Mouse (Mus musculus) spleen, postnatal 14 days (tissue): ENCODE measurements at regions not wholly inside any gene's neighbourhood (a gene's known extent, or its start where the extent isn't known, plus 50 kb on each side); places are given as distances from the start of the nearest gene placed in this dataset.

ENCODE experiments used
- DNase-seq, 2 experiments: peaks; one replicate each; pipeline ENCODE4 v3.0.0; 2021 to 2022; ENCODE audit warnings: low spot score in 2 of 2

DNA sequence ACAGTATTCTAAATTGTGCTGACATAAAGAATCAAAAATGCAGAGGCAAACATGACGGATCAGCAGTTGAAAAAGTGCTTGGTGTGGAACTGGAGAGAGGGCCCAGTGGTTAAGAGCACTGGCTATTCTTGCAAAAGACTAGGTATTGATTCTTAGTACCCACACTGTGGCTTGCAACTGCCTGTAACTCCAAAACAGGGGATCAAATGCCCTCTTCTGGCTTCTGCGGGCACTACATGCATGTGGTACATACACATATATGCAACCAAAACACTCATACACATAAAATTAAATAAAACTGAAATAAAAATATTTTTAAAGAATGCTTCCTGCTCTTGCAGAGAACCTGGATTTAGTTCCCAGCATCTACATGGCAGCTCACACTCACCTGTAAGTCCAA, 163.7 kb upstream of the Smim15 start:
- no peak for DNase-seq

DNA sequence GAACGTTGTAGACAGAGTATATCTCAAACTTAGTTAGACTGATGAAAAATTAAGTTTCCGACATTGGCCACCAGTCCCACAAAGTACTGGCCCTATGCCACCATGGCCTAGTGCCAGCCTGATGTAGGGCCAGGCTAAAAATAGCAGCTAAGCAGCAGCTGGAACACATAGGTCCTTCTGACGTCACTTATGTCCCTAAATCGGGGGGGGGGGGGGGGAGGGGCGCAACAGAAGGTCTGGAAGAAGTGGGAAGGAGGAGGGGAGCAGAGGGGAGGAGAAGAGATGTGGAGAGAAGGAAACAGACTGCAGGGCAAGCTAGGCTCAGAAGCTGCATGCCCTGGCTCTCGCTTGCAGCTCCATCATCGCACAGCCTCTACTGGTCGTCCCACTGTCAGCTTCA, 164.7 kb upstream of the Smim15 start:
- no peak for DNase-seq

DNA sequence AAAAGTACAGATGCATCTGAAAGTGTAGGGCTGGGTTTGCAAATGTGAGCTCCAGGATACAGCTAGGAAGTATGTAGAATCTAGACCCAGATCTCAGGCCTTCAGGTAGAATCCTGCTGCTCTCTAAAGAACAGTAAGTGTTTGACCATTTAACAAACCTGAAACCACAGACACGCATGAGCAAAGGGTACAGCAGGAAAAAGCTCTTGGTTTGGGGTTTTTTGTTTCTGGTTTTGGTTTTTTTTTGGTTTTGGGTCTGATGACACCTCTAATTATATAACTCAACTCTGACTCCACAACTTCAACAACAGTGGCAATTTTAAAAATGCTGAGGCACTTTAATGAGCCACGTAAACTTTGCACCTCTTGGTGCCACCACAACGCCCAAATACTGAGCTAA, 165.3 kb upstream of the Smim15 start:
- DNase-seq: no peak

DNA sequence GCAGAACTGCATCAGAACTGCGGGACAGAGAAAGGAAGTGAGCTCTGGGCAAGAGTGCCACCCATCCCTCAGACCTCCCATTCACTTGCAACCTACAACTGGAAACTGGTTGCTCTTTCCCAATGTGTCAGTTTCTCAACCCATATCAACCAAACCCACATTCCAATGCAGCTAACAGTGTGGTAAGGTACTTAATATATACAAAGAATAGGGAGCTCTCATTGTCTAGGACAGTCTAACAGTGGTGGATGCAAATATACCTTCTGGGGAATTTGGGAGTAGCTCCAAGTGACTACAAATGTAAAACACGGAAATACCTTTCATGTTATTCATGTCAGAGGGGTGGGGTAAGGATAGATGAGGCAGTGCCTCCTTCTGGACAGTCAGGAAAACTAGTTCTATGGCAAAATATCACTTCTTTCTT, 171.0 kb upstream of the Smim15 start:
- DNase-seq: no peak

DNA sequence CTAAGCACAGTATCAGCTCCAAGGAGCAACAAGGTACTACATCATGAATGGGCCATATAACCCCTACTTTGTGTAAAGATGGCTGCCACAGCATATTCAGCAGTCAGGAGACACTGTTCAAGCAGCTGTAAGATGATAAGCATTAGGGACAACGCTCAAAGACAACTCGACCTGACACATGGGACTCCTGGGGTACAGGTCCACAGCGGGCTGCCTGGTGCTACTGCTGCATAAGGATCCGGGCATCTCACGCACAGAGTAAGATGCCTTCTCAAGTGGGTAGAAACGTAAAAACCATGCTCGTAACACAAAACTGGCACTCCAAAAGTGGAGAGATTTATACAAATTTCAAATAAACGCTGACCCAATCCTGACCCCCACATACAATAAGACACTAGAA, 171.7 kb upstream of the Smim15 start:
- no peak for DNase-seq

DNA sequence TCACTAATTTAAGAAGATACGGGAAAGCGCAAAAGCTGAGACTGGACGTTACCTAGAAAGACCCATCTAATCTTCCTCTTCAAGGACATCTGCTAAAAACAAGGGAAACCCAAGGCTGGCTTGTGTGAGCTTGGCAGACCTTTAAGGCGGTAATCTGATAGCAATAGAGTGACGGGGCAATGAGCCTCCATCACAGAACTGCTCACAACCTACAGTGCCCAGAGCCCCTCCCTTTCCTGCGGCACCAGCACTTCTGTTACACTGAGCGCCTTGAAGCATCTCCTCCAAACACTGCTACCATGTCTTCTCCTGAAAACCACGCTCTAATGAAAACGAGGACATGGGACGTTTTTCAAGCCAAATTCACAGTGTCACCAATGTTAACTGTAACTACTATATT, 172.1 kb upstream of the Smim15 start:
- DNase-seq: no peak

DNA sequence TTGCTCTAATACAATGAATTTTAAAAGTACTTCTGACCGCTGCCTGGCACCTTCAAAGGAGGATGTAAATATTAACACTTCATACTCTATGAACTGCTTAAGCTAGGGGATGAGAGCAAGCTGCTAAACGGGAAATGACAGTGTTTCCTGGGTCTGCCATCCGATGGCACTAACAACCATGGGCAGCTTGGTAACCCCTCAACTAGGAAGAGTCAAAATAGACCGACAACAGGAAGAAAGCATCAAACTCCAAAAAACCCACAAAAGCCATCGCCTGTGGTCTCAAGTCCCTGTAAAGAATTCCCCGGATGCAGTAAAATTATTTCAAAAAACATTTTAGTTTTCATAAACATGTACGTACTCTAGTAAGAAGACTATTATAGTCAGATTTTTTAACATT, 175.3 kb upstream of the Smim15 start:
- no peak for DNase-seq

DNA sequence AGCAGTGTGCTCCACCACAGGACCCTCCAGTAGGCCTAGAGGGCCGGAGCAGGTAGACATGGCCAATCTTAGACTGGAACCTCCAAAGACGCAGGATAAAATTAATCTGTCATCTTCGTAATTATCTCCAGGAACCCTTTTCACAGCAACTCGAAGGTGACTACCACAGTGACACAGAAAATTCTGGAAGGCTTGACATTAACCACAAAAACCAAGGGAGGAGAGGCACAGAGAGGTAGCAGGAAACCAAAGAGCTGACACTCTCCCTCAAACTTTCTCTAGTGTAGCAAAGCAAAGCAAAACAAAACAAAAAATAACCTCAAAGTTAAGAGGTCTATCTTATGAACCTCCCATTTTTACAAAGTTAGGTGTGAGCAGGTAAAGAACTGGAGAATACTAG, 177.4 kb upstream of the Smim15 start:
- no peak for DNase-seq

DNA sequence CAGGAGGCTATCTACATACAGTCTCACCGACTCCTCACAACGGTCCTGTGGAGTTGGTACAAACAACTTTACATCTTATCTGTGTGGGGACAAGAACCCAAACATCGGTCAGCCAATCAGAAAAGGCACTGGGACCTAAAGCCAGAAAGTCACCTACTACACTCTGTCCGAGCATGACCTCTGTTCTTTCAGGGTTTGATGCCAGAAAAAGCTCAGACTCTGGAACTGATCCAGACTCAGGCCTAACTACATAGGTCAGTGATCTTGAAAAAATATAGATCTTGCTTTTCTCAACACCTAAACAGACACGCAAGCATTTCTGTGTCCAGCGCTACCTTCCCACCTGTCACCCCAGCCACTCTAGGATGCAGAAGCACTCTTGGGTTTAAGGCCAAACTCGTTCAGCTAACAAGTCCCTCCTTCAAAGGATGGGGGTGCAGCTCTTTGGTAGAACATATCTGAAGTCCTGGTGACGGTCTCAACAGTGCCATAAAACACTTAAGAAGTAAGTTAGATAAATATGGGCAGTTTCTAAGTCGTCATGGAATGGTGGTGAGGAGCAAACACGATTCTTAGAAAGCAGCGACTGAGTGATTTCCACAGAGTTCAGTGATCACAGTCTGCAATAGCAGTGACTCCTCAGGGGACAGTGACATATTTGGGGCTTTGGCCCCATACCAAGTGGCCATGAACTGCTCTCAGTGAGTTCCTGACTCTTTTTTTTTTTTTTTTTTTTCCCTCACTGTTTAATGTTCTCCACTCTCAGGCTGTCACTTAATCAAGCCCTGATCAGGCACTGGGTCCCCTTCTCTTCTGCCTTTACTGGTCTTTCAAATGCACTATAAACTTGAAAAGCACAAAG, 181.2 kb upstream of the Smim15 start:
- DNase-seq: no peak

DNA sequence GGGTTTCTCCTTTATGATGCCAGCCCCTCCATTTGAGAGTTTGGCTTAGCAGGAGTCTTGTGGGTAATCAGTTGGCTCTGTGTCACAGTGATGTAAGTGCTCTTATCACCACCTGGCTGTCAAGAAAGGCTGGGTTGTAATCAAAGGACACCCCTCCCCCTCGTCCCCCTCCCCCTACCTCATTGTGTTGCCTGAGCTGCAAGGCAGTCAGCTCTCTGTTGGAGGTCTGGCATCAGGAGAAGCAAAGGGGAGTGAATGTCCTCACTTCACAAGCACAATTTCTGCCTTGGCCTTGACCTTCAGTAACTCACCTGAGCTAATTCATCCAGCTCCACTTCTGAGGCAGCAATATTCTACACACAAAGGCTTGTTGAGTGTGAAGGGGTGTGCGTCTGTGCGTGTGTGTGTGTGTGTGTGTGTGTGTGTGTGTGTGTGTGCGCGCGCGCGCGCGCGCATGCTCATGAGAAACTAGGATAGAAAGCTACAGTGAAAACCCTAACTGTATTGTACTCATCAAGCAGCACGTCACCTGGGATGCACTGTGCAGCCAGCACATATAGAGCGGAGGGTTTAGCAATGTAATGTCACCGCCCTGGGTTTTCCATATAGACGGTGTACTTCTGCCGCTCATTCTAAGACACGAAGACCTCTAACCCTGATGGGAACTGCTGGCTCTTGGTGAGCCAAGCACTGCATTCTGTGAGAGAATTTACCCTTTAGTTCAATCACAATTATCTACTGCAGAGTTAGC, 182.7 kb upstream of the Smim15 start:
- DNase-seq: no peak

DNA sequence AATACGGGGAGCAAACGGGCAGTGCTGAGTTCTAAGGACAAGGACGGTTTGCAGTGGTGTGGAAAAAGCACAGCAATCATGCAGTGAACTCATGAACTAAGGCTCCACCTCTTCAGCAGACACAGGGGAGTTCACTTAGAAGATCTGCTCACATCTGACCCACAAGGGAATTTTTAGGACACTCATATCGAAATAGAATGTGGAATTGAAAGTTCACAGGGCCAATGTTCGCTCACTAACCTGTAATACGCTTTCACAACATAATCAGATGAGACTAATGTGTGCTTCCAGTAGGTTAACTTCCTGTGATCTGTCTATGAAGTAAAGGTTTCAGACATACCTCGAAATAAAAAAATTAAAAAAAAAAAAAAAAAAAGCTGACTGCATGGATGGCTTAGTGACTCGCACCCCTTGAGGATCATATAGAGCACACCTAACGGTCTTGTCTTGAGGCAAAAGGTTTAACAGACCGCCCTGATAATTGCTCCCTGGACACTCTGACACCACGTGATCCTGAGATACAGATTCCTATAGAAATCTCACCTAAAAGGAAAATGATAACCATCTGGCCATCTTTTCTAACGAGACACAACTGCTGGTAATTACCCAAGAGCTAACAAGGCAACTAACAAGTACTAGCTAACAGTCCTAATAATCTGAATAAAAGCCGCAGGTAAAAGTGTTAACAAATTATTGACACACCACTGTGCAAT, 187.0 kb upstream of the Smim15 start:
- no peak for DNase-seq

DNA sequence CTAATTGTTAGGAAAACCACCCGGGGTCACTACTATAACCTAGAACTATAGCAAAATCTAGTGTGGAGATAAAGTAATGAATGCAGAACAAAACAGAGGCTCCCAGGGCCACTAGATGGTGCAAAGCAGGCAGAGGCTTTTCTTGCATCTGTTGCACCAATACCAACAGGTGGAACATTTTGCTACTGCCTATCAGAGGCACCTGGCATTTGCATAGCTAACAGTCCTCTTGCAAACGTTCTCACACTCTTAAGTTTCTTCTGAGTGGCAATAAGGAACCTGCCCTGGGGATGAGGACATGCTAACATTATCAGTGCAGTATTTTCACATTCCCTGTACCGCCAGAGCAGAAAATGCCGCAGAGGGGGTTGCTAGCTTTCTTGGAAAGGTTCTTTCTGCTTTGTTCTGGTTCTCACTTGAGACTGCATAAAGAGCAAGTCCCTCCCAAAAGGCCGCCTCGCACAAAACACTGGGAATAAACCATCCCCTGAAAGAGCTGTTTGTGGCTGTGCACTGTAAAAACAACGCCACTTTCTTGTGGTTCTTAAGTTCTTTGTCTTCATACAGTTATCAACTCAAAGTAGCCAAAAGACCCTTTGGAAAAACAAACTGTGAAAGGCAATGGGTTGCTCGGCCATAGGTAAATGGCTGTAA, 193.2 kb upstream of the Smim15 start:
- DNase-seq: no peak

DNA sequence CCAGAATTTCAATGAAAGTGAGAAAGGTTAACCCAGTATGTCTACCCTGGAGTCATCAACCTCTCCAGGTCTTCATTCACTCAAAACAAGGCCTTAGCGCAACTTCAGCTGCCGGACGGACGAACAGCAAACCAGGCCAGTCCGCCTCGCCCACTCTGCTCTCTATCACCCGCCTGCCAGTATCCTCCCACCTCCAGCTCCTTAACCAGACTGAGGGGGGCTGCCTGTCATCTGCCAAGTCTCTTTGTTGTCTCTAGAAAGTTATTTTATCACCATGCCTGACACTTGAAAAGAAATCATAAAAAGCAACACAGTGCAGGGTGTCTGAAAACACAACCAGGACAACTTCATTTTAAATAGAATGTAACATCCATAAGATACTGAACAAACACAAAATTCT, 195.4 kb upstream of the Smim15 start:
- DNase-seq: no peak

DNA sequence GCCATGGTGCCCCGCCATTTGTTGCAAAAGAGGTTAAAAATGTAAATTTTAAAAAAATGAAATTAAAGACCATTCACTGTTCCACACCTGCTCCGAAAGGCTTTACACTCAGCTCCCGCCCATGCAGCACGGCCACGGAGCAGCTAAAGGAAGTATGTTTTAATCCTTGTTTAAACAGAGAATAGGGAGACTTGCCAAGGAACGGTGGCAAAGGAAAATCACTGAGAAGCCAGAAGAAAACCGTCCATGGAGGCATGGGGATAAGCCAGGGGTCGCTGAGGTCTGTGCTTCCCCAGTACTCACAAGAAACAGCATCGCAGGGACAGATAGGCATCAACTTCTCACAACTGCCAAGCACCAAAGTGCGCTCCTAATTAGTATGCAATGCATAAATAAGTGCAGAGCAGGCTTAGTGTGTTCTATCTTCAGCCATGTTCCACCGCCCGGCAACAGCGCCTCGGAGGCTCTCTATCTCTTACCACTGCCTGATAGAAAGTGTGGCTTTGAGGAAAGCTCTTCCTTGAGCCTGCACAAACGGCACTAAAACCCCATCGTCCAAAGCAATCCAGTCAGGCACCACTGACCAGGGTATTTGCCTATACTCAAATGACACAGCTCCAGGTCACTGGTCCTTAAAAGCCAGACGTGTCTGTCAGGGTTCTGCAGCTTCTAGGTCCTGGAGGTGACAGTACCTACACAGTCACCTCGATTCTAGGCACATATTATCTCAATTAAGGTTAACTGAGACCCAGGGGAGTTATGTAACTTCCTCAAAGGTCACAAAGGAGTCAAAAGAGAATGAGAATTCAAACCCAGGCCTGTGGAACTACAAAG, 196.8 kb upstream of the Smim15 start:
- DNase-seq: no peak

DNA sequence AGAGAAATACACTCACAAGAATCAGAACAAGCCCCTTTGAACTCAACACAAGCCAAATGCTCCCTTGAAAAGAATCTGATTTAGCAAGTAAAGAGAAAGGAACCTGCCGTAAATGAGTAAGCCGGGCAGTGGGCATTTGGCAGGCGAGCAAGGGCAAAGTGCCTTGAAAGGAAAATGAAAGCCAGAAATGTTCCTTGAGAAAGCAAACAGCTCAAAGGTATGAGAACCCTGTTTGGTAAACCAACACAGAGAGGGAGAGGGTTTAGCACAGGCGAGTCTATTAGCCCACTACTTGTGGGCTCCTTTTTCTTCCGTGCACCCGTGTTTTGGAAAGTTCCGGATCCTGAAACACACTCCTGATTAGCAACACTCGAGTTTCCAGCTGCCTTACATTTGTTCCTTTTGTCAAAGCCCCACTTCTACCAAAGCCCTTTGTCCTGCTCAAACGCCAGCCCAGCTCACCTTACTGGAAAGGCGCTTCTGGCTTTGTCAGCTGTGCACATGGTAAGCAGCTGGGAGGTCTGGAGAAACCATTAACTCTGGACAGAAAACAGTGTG, 197.5 kb upstream of the Smim15 start:
- DNase-seq: no peak

DNA sequence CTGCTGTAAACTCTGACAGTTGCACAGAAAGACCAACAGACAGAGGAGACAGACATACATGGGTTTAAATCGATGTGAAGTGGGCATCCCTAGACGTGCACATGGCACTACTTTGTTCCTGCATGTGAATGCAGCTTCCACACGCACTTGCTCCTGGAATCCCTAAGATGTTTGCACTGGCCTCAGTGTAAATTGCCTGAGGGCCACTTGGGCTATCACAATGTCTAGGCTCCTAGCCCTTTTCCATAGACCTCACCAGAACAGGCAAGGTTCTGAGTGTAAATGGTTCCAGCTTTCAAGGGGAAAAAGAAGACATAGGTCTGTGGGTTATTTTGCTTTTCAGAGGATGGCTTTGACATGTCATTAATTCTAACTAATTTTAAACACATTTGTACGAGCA, 198.4 kb upstream of the Smim15 start:
- DNase-seq: no peak

DNA sequence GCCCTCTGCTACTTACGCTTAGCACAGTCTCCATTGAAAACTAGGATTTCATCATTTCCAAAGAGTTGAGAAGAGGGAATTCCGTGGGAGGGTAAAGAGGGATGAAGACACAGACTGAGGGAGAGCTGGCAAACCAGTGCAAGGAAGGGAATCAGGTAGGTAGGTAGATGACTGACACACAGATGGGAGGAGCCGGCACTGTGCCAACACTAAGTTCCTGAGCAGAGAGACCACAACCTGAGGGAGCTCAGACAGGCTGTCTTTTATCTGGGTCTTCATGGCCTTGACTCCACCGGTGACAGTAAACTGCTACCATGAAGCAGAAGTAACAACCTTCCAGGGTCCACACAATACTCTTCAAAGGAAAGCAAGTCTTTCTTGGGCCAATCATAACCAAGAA, 200.2 kb upstream of the Smim15 start:
- DNase-seq: no peak

DNA sequence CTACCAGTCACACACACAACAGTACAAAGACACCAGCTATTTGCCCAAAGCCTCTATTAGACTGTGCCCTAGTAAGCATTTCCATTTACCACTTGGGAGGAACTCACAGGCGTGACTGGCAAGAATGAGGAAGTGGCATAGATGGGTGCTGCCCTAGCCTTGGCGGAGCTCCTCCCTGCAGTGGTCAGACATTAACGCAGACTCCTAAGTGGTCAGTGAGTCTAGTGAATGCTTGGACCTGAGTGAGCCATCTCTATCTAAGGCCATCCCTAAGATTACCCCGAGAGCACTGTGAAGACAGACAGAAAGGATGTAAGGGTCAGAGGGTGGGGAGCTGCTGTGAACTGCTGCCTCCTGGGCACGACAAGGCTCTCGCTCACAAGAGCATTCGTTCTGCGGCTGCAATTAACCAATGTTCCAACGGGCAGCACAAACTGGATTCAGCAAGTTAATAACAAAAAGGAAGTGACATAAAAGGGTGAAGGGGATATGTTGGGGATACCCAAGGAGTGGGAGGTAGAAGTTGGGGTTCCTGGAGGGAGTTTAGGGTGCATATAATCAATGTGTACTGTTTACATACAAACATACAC, 206.0 kb upstream of the Smim15 start:
- DNase-seq: no peak

DNA sequence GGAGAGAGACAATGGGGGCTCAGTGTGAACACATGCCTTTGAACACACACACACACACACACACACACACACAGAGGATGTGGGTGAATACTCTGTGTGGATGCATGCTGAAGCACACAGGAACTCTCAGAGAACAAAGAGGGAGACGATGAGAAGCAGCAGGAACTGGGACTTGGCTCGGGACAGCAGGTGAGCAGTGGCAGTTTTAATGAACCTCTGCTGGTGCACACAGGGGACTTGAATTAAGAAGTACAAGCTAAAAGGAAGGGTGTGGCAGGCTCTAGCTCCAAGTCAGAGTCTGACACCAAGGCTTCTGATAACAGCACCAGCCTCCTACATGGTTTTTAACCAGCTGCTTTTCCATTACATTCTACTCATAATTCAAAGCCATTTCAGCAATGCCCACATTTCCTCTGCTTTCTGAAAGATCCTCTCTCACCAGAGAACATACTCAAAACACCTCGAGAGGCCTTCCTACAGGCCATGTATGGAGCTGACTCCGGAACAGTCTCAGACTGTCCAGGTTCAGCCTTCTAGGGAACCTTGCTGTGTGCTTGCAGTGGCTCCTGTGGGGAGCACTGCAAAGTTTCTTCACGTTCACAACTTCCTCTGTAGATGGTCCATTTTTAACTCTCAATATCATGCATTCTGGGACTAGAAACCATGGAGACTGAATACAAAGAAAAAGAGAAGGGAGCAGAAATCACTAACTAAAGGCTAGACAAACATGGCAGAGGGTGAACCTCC, 206.9 kb upstream of the Smim15 start:
- DNase-seq: no peak
